Comparison of ENCODE assay signal across 8 mouse cellular contexts in genomic region chr4:155360856-155361255, GRCm38 (mm10). TPM values are rescaled to one million over a fixed set of nuclear protein-coding genes. Genes with fewer than 3 reads are reported as not detected.
A peak's percentile ranks its signal among the peaks of the same experiment; 100 is the strongest.
DNase-seq lines count a peak whose midpoint lies in the region; ATAC-seq and TF ChIP-seq lines count a peak whose summit lies in the region.

No protein-coding gene starts in this region.

- dilution Hi-C loops in CH12.LX (cut with MboI; ENCODE audit: extremely low pct_ligation_motif_present, extremely low pct_unique_long_range_greater_than_20kb, low sequenced_read_pairs), result no loop called here

- H3K9me3 ChIP-seq in erythroblast, embryonic 14.5 days (ENCODE audit: control insufficient read depth, low read length), result no peaks in the 10 kb centered on the region
- peaks cover 13% of the 10 kb centered on the region for H3K9me3 ChIP-seq in CH12.LX (replicated peaks; ENCODE audit: low read length)
- no peaks in the 10 kb centered on the region for H3K9me3 ChIP-seq in liver, embryonic 12.5 days (replicated peaks)
- no peaks in the 10 kb centered on the region for H3K9me3 ChIP-seq in stomach, embryonic 16.5 days (replicated peaks; ENCODE audit: control insufficient read depth, low read length)

- no peak for TF ChIP-seq POLR2A in CH12.LX (IDR thresholded peaks at IDR 0.05; ENCODE audit: low read depth, low read length)

- H3K4me1 ChIP-seq in erythroblast, embryonic 14.5 days (ENCODE audit: control insufficient read depth), result no peaks in the 10 kb centered on the region
- peaks cover 21 to 23% of the 10 kb centered on the region in 2 experiments for H3K4me1 ChIP-seq in CH12.LX (ENCODE audit: control insufficient read depth in 1 of 2, insufficient read depth in 2 of 2)
- no peaks in the 10 kb centered on the region for H3K4me1 ChIP-seq in liver, embryonic 12.5 days
- H3K4me1 ChIP-seq in stomach, embryonic 16.5 days (ENCODE audit: control insufficient read depth, insufficient read depth, low read length), result peaks cover 4% of the 10 kb centered on the region; the same call in 1 of the 2 replicates

- no peaks in the 10 kb centered on the region for H3K36me3 ChIP-seq in erythroblast, embryonic 14.5 days (ENCODE audit: control insufficient read depth)
- no peaks in the 10 kb centered on the region for H3K36me3 ChIP-seq in CH12.LX (replicated peaks in 1 of 2; ENCODE audit: control insufficient read depth in 1 of 2, insufficient read depth in 1 of 2, low read length in 1 of 2)
- H3K36me3 ChIP-seq in liver, embryonic 12.5 days, result no peaks in the 10 kb centered on the region
- no peaks in the 10 kb centered on the region for H3K36me3 ChIP-seq in stomach, embryonic 16.5 days (ENCODE audit: control insufficient read depth, insufficient read depth, low read length)

- intact Hi-C loops in gastrocnemius, postnatal 14 days (cut with DNase I; ENCODE audit: low total_unique reads), result no loop called here

- peaks cover 33% of the 10 kb centered on the region for H3K27me3 ChIP-seq in erythroblast, embryonic 14.5 days (ENCODE audit: control insufficient read depth)
- peaks cover 52% of the 10 kb centered on the region for H3K27me3 ChIP-seq in CH12.LX (replicated peaks)
- H3K27me3 ChIP-seq in liver, embryonic 12.5 days (replicated peaks), result peaks cover 88% of the 10 kb centered on the region
- peaks cover 36% of the 10 kb centered on the region for H3K27me3 ChIP-seq in stomach, embryonic 16.5 days (ENCODE audit: control insufficient read depth, insufficient read depth, low read length)

- 3% methylated on average over 42 of the region's 42 CpGs for WGBS in liver, embryonic 12.5 days (ENCODE audit: insufficient replicate concordance)
- WGBS in stomach, embryonic 16.5 days, result under 1% methylated on average over 42 of the region's 42 CpGs

- no peak overlapping the region; the same call in 1 of the 2 replicates for H3K9ac ChIP-seq in CH12.LX (ENCODE audit: insufficient read depth, low read depth)
- H3K9ac ChIP-seq in liver, embryonic 12.5 days, result no peak overlapping the region
- peak overlapping the region; percentile 63 for H3K9ac ChIP-seq in stomach, embryonic 16.5 days (ENCODE audit: low read length)

- in situ Hi-C loops in CH12.LX (cut with MboI; ENCODE audit: low pct_ligation_motif_present, low pct_unique_long_range_greater_than_20kb, low sequenced_read_pairs), result loop anchor here (10.0 kb wide), 1 partner anchor 214 kb away; no protein-coding TSS in a partner anchor

- no peak for ATAC-seq in erythroblast, adult 5-6 weeks (replicated peaks; ENCODE audit: low FRiP score, poor library complexity, severe bottlenecking)
- ATAC-seq in granulocyte monocyte progenitor cell, adult 5-6 weeks (replicated peaks; ENCODE audit: poor library complexity, severe bottlenecking), result peak; percentile 8; the same call in 1 of the 2 replicates
- no peak for ATAC-seq in liver, embryonic 12.5 days
- ATAC-seq in stomach, embryonic 16.5 days (ENCODE audit: insufficient read depth, low FRiP score), result peak; percentile 32; the same call in 1 of the 2 replicates

- no peak for TF ChIP-seq EP300 in CH12.LX (IDR thresholded peaks at IDR 0.05; ENCODE audit: low read length)

- no peak for TF ChIP-seq RAD21 in CH12.LX (IDR thresholded peaks at IDR 0.05; ENCODE audit: low read depth, low read length)

- no peaks in the 10 kb centered on the region for H3K79me2 ChIP-seq in CH12.LX (replicated peaks; ENCODE audit: control insufficient read depth, extremely low read depth, insufficient read depth, poor library complexity, severe bottlenecking)

- H3K27ac ChIP-seq in CH12.LX (ENCODE audit: insufficient read depth, low read depth), result no peak overlapping the region; the same call in 1 of the 2 replicates
- no peak overlapping the region for H3K27ac ChIP-seq in liver, embryonic 12.5 days
- H3K27ac ChIP-seq in stomach, embryonic 16.5 days (ENCODE audit: low read length), result peak overlapping the region; percentile 49; the same call in 1 of the 2 replicates

- peak overlapping the region; percentile 44 for H3K4me3 ChIP-seq in erythroblast, embryonic 14.5 days (replicated peaks)
- peak overlapping the region in 2 of 3 experiments; percentile 13 to 68 for H3K4me3 ChIP-seq in CH12.LX (replicated peaks in 1 of 3; ENCODE audit: low read depth in 2 of 3, low read length in 2 of 3, poor library complexity in 1 of 3)
- peak overlapping the region; percentile 44 for H3K4me3 ChIP-seq in liver, embryonic 12.5 days
- peak overlapping the region; percentile 55 for H3K4me3 ChIP-seq in stomach, embryonic 16.5 days (replicated peaks; ENCODE audit: low read length)

- TF ChIP-seq CTCF in CH12.LX (conservative IDR thresholded peaks at IDR 0.05 in 1 of 2, IDR thresholded peaks at IDR 0.05 in 1 of 2; ENCODE audit: low read depth in 2 of 2, low read length in 2 of 2), result no peak

- no peak for DNase-seq in CH12.LX (ENCODE audit: extremely low read depth)
- no peak for DNase-seq in gastrocnemius, postnatal 14 days
- no peak for DNase-seq in right cerebral cortex, postnatal 10 days (ENCODE audit: low spot score in 2 of 2)

- peak overlapping the region; percentile 14; the same call in 1 of the 2 replicates for H3K4me2 ChIP-seq in CH12.LX (ENCODE audit: insufficient read depth, low read depth, poor library complexity, severe bottlenecking)
- peak overlapping the region; percentile 49 for H3K4me2 ChIP-seq in liver, embryonic 12.5 days
- peak overlapping the region; percentile 50 for H3K4me2 ChIP-seq in stomach, embryonic 16.5 days (ENCODE audit: low read depth, low read length)

TF ChIP-seq in CH12.LX, 34 proteins besides CTCF, POLR2A, EP300 and RAD21 (continues in another document):
- no peak for TF ChIP-seq CHD1 (IDR thresholded peaks at IDR 0.05; ENCODE audit: low read depth, low read length)
- TF ChIP-seq ELF1 (IDR thresholded peaks at IDR 0.05; ENCODE audit: low read depth, low read length), result no peak
- TF ChIP-seq ZMIZ1 (IDR thresholded peaks at IDR 0.05; ENCODE audit: low read depth, low read length), result no peak
- no peak for TF ChIP-seq POLR2AphosphoS2 (IDR thresholded peaks at IDR 0.05; ENCODE audit: low read depth, low read length)
- TF ChIP-seq IRF4 (IDR thresholded peaks at IDR 0.05; ENCODE audit: low read depth, low read length), result no peak
- TF ChIP-seq E2F4 (IDR thresholded peaks at IDR 0.05; ENCODE audit: insufficient replicate concordance, low read depth, low read length), result no peak
- no peak for TF ChIP-seq KAT2A (IDR thresholded peaks at IDR 0.05; ENCODE audit: insufficient replicate concordance, low read length)
- TF ChIP-seq NRF1 (IDR thresholded peaks at IDR 0.05; ENCODE audit: low read depth, low read length), result no peak
- no peak for TF ChIP-seq ZC3H11A (IDR thresholded peaks at IDR 0.05; ENCODE audit: low read depth, low read length)
- TF ChIP-seq UBTF (IDR thresholded peaks at IDR 0.05; ENCODE audit: low read depth, low read length), result no peak; the same call in 1 of the 2 replicates
- TF ChIP-seq ETS1 (conservative IDR thresholded peaks at IDR 0.05; ENCODE audit: low read depth, low read length), result no peak
- no peak for TF ChIP-seq TBP (conservative IDR thresholded peaks at IDR 0.05; ENCODE audit: low read depth, low read length)
- no peak for TF ChIP-seq MAFK (IDR thresholded peaks at IDR 0.05; ENCODE audit: insufficient replicate concordance, low read length)
- no peak for TF ChIP-seq GABPA (IDR thresholded peaks at IDR 0.05; ENCODE audit: insufficient replicate concordance, low read depth, low read length)
- TF ChIP-seq SIN3A (IDR thresholded peaks at IDR 0.05; ENCODE audit: low read length), result no peak

RNA-seq across cellular contexts. Expression of gene Prkcz, which starts 0.3 kb away (rescaled TPM):
- polyA plus RNA-seq in erythroblast, embryonic 14.5 days (2012), result 0.02 and 0.04 TPM in 2 replicates
- 1.9 TPM in 1 of 2 replicates, not detected in the other for total RNA-seq in erythroblast, adult 5-6 weeks (2015; ENCODE audit: low replicate concordance)
- total RNA-seq in erythroblast, adult 5-6 weeks (2017; ENCODE audit: low replicate concordance), result not detected in 2 replicates
- total RNA-seq in CH12.LX (2012; rRNA removed), result 8.4 and 11.8 TPM in 2 replicates
- total RNA-seq in CH12.LX (2014; rRNA removed), result 0.16 TPM in 1 of 2 replicates, not detected in the other
- polyA plus RNA-seq in CH12.LX (2012; ENCODE audit: insufficient read length, low read depth), result 1.6 and 2.5 TPM in 2 replicates
- total RNA-seq in granulocyte monocyte progenitor cell, adult 5-6 weeks (2014; fragmentation: Nextera tagmentation), result not detected in 2 replicates
- total RNA-seq in granulocyte monocyte progenitor cell, adult 5-6 weeks (2017), result not detected in 2 replicates
- 3.7 and 4.2 TPM in 2 replicates for polyA plus RNA-seq in liver, embryonic 12.5 days (2016; fragmentation: Nextera tagmentation; extraction: Ambion mirVana)
- 16.7 and 16.8 TPM in 2 replicates for polyA plus RNA-seq in stomach, embryonic 16.5 days (2015; fragmentation: Nextera tagmentation; extraction: Ambion mirVana)
- total RNA-seq in gastrocnemius, postnatal 14 days (2021), result 1 to 10 TPM; 1.6 to 2.6 TPM

RNA-seq across cellular contexts. Expression of gene Gabrd, which starts 37.1 kb away (rescaled TPM):
- polyA plus RNA-seq in erythroblast, embryonic 14.5 days (2012), result not detected in 2 replicates
- not detected in 2 replicates for total RNA-seq in erythroblast, adult 5-6 weeks (2015; ENCODE audit: low replicate concordance)
- total RNA-seq in erythroblast, adult 5-6 weeks (2017; ENCODE audit: low replicate concordance), result not detected in 2 replicates
- total RNA-seq in CH12.LX (2012; rRNA removed) (0.08 and 0.13 TPM in 2 replicates), CH12.LX (2014; rRNA removed) (not detected in 2 replicates)
- not detected in 2 replicates for polyA plus RNA-seq in CH12.LX (2012; ENCODE audit: insufficient read length, low read depth)
- total RNA-seq in granulocyte monocyte progenitor cell, adult 5-6 weeks (2014; fragmentation: Nextera tagmentation), result not detected in 2 replicates
- not detected in 2 replicates for total RNA-seq in granulocyte monocyte progenitor cell, adult 5-6 weeks (2017)
- not detected in 2 replicates for polyA plus RNA-seq in liver, embryonic 12.5 days (2016; fragmentation: Nextera tagmentation; extraction: Ambion mirVana)
- polyA plus RNA-seq in stomach, embryonic 16.5 days (2015; fragmentation: Nextera tagmentation; extraction: Ambion mirVana), result 0.23 TPM in 1 of 2 replicates, not detected in the other
- under 1 TPM; 0.53 to 0.62 TPM for total RNA-seq in gastrocnemius, postnatal 14 days (2021)

RNA-seq across cellular contexts. Expression of gene Cfap74, which starts 48.1 kb away (rescaled TPM):
- polyA plus RNA-seq in erythroblast, embryonic 14.5 days (2012), result not detected in 2 replicates
- not detected in 2 replicates for total RNA-seq in erythroblast, adult 5-6 weeks (2015; ENCODE audit: low replicate concordance)
- total RNA-seq in erythroblast, adult 5-6 weeks (2017; ENCODE audit: low replicate concordance), result 0.56 TPM in 1 of 2 replicates, not detected in the other
- total RNA-seq in CH12.LX (2012; rRNA removed) (8.5 and 8.6 TPM in 2 replicates), CH12.LX (2014; rRNA removed) (4.7 and 5.2 TPM in 2 replicates)
- 4.7 and 6.2 TPM in 2 replicates for polyA plus RNA-seq in CH12.LX (2012; ENCODE audit: insufficient read length, low read depth)
- total RNA-seq in granulocyte monocyte progenitor cell, adult 5-6 weeks (2014; fragmentation: Nextera tagmentation), result 0.92 TPM in 1 of 2 replicates, not detected in the other
- 0.13 TPM in 1 of 2 replicates, not detected in the other for total RNA-seq in granulocyte monocyte progenitor cell, adult 5-6 weeks (2017)
- polyA plus RNA-seq in liver, embryonic 12.5 days (2016; fragmentation: Nextera tagmentation; extraction: Ambion mirVana), result 0.39 and 0.53 TPM in 2 replicates
- polyA plus RNA-seq in stomach, embryonic 16.5 days (2015; fragmentation: Nextera tagmentation; extraction: Ambion mirVana), result 2.1 and 2.8 TPM in 2 replicates
- total RNA-seq in gastrocnemius, postnatal 14 days (2021), result under 1 TPM; 0.62 to 0.66 TPM

Comparison
In these comparisons a context has a peak if more than half of its experiments do, and no peak if none do; other contexts are left out.
1. ATAC-seq: peak in granulocyte monocyte progenitor cell, adult 5-6 weeks (single experiment) and stomach, embryonic 16.5 days (single experiment); none in erythroblast, adult 5-6 weeks (single experiment) and liver, embryonic 12.5 days (single experiment).
2. Peak in every context shown above with its lines, with median percentiles within 50 percentile points of each other: H3K4me3 ChIP-seq and H3K4me2 ChIP-seq.